Mouse (Mus musculus) kidney, adult 2 months (tissue): ENCODE data around the gene Slc7a11.

Experiments used
- CTCF ChIP-seq: fragments of 200-500 bp; conservative IDR thresholded peaks from 2 replicates; pipeline ENCODE4 v1.5.1; 2011; ENCODE audit warnings: low read depth, mild to moderate bottlenecking, control low read depth, low read length, moderate library complexity, mixed read lengths; ENCODE audit not compliant: insufficient read depth, insufficient read length
- POLR2A ChIP-seq: fragments of 200-500 bp; IDR thresholded peaks from one replicate; pipeline ENCODE4 v1.6.1; 2011; ENCODE audit warnings: low read depth, low read length, control low read depth

GRCm38 (mm10) chr3:50439429-50439828 lies 4.0 kb downstream of the Slc7a11 start:
- TF ChIP-seq POLR2A (no peak), CTCF (no peak)
